Mouse (Mus musculus): ENCODE data around the gene Il18.

Il18 gene

DNA sequence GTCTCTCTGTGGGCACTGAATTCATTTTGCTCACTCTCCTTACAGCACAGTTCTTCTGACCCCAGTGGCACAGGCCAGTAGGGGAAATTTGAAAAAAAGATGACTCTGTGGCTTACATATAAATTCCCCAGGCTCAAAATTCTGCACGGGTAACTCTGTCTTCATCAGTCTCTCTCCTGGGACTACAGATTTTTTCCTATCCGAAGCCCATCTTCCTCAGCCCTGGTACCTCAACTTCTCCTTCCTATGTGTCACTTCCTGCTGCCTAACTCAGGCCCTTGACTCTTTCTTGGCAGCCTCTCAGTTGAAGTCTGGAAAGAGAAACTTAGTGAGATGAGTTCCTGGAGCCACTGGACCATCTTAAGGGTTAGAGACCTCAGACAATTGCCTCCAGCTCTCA lies 1.1 kb upstream of the Il18 start:
- no peak for DNase-seq

DNA sequence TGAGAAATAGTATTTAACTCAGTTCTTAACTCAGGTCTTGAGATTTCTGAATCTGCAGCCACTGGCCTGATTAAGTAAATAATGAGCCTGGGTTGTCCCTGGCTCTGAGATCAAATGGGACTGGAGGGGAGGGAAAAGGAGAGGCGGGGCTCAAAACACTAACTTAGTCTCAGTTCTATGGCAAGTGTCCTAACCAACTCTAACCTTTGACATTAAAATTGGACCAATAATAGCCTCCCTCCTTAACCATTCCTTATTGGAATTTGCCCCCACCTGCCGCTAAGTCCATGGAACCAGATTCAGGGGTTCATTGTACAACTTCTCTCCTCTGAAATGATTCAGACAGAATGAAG lies 443 bp downstream of the Il18 start, which contains the start of gene Bco2:
TSS of gene Bco2 (minus strand) at position 88 of the 353 bp plus-strand sequence.
- no peak for DNase-seq

GRCm38 (mm10) chr9:50561145-50561917 lies 6.7 kb downstream of the Il18 start, which contains the start of gene Tex12:
Gene Tex12, minus strand, starts transcription at chr9:50561325.
- no peak for DNase-seq

DNA sequence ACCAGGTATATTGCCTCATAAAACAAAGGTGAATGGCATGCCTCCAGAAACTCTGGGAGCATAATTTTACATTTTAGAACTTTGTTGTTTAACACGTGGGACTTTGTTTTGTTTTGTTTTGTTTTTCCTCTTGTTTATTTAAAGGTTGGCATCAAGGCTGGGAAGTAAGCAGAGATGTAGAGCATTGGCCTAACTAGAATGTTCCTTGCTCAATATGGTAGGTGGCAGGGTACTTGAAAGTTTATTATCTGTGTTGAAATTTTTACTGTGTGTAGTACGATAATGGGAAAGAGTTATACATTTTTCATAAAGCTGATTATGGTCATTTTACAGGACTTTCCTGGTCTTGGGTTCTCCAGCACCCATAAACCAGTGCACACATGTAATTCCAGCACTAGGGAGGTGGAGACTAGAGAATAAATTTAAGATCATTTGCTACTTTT lies 7.3 kb downstream of the Il18 start:
- DNase-seq: no peak

DNA sequence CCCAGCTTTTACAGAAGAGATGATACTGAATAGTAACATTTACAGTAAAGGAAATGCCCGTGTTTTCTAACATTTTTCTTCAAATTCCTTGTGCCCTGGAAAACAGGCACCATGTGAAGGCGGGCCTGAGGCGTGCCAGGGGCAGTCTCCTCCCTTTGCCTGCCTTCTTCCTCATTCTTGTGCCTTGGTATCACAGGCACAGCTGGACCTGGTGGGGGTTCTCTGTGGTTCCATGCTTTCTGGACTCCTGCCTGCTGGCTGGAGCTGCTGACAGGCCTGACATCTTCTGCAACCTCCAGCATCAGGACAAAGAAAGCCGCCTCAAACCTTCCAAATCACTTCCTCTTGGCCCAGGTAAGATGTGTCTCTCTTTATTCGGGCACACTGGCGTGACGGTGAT lies 10.5 kb downstream of the Il18 start:
- DNase-seq: peak in 1 of 2 experiments; percentile 14

- DNase-seq: no peak
These were observed 11.3 kb downstream of the Il18 start for GRCm38 (mm10) chr9:50565940-50566339.

GRCm38 (mm10) chr9:50567372-50567771 lies 12.7 kb downstream of the Il18 start:
- DNase-seq: no peak

- no peak for DNase-seq
These were observed 13.3 kb downstream of the Il18 start for GRCm38 (mm10) chr9:50567881-50568280.

DNA sequence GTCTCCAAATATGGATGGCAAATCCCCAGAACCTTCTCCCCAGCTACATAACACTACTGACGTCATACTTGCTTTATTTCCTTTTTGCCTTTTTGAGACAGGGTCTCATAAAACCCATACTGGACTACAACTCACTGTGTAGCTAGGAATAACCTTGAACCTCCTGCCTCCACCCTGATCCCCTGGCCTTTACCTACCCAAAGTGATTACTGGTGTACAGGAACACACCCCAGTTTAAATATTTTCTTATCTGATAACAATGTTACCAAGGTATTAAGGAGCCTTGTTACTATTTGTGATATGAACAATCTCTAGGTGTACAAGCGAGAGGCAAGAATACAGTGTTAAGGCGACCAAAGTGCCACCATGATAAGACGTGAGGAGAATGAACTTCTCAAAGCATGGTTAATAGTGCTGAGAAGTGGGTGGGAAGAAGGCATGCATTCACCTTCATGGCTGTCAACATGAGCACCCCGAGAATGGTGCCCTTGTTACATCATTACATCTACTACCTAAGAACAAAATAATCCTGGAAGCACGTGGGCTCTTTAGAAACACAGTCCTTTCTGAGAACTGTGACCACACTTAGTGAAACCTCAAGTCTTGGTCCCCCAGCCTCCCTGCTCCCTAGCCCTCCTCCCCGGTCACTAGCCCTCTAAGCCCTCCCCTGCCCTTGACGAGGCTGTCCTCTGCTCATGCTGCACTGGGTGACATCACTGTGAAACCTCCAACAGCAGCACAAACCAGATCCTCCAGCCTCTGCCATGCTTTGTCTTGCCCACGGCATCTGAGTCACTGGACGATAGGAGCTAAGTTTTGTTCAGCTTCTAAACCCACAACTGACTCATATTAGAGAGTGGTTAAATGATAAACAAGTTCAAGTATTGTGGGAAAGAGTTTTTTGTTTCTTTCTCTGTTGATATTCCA lies 15.2 kb downstream of the Il18 start:
- DNase-seq: no peak

DNA sequence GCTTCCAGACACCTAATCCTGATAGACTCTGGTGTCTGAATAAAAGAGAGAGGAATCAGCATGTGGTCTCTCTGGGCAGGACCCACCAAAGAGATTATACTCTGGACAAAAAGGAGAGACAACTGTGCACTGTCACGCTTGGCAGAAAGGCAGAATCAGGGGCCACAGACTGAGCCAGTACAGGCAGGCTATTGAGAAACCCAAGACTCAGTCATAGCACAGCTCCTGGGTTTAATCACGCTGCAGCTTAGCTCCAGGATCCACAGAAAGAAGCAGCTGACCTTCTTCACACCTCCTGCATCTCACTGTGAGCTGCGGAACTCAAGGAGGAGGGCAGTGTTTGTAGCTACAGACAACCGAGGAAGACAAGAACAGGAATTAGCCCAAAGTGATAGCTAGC lies 25.7 kb downstream of the Il18 start:
- DNase-seq: no peak

DNA sequence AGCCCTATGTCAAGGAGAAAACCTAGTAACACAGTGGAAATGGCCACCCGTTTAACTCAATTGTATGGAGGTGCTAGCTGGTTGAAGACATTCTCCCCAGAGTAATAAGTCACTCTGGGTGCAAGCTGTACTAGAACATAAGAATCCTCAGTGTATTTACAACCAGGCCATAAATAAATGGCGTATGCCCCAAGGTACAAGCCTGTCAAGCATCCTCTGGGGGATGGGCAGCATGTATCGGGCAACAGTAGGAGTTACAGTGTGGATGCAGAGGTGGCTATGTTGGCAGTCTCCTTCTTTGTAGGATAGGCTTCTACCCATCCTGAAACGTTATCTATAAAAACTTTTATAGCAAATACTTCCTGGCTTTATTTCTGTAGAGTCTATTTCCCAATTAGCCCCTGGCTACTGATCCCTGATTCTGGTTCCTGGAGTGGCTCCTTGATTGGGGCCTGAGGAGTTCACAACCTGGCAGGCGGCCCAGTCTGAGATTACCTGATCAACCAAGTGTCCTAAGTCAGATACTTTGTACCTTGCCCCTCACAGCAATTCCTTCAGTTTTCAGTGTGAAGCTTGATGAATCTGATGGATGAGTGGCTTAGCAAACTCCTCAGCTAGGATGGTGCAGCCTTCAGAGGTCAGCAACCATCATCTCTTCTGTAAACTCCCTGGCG lies 30.7 kb downstream of the Il18 start:
- no peak for DNase-seq

- no peak for DNase-seq
These were observed 32.3 kb downstream of the Il18 start for GRCm38 (mm10) chr9:50586955-50587354.

- DNase-seq: no peak
These were observed 36.4 kb downstream of the Il18 start for GRCm38 (mm10) chr9:50590856-50591518.

DNA sequence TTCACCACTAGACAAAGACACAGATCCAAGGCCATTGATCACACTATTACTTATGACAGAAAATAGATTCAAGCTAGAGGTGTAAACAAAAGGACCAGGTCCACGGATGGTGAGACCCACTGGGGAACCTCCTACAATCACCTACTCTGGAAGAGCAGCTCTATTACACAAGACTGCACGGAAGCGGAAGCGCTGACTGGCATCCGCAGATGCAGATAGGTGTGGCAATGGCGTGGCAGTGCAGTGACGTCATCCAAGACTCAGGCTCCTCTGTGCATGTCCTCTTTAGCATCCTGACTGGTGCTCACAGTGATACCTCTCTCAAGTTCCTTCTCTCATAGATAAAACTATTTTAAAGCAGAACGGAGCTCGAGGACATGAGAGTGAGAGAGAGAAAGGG lies 38.3 kb downstream of the Il18 start:
- no peak for DNase-seq

DNA sequence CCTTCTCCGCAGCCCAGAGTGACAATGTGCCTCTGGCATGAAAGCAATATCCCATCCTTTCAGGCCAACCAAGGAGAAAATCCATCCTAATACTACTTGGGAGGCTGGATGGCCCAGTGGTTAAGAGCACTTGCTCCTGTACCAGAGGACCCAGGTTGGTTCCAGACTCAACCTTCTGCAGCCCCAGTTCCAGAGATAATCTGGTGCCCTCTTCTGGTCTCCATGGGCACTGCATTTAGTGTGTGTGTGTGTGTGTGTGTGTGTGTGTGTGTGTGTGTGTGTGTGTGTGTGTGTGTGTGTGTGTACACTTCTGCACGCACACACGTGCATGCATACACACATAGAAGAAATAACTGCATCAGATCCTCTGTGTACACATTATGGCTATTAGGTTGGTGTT lies 38.9 kb downstream of the Il18 start:
- peak; percentile 24 to 63 for DNase-seq

DNA sequence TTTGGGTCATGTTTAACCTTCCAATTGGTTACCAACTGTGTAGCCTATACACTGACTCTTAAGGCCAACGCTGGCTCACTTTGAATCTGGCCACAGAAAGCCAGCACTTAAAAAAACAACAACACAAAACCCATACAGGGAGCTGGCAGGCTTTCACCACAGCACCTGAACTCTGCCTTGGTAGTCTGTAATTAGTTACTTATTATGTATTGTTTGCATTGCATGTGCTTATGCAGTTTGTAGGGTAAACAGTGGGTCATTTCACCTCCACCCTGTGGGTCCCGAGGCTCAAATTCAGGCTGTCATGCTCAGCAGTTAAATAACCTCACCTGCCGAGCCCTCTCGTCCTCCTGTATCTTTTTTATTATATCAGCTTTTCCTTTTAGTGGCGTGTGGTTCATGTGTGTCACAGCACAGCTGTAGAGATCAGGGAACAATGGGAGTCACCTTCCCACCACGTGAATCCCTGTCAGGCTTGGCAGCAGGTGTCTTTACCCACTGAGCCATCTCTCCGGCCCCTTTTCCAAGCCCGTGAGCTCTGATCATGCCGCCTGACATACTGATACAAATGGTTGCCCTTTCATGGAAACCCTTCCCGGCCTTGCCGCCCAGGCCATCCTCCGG lies 40.3 kb downstream of the Il18 start:
- no peak for DNase-seq

DNA sequence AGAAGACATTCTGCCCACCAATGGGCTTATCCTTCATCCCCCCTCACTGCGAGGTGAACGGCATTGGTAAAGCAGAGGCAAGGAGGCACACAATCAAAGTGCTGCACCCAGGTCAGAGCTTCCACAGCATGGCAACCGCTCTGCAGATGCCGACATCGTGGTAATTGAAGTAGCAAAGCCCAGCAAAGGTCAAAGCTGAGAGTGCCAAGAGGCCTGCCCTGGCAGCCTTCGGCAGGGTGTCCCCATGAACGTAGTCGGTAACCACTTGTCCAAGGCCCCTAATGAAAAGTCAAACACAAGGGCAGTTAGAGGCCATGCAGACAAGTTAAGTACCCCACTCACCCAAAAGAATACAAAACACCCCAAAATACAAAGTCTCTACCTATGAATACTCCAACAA lies 42.3 kb downstream of the Il18 start:
- no peak for DNase-seq

DNA sequence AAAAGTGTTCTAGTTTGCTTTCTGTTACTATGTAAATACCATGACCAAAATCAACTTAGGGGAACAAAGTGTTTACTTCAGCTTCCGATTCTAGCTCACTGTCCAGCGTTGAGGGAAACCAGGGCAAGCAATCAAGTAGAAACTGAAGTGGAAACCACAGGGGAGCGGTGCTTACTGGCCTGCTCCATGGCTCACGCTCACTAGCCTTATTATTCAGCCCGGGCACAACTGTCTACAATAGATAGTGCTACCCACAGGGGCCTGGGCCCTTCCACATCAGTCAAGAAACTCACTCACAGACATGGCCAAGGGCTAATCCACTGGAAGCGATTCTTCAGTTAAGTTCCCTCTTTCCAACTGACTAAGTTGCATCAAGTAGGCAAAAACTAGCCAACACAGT lies 46.9 kb downstream of the Il18 start:
- DNase-seq: no peak

GRCm38 (mm10) chr9:50602055-50602845 lies 47.6 kb downstream of the Il18 start:
- no peak for DNase-seq

DNA sequence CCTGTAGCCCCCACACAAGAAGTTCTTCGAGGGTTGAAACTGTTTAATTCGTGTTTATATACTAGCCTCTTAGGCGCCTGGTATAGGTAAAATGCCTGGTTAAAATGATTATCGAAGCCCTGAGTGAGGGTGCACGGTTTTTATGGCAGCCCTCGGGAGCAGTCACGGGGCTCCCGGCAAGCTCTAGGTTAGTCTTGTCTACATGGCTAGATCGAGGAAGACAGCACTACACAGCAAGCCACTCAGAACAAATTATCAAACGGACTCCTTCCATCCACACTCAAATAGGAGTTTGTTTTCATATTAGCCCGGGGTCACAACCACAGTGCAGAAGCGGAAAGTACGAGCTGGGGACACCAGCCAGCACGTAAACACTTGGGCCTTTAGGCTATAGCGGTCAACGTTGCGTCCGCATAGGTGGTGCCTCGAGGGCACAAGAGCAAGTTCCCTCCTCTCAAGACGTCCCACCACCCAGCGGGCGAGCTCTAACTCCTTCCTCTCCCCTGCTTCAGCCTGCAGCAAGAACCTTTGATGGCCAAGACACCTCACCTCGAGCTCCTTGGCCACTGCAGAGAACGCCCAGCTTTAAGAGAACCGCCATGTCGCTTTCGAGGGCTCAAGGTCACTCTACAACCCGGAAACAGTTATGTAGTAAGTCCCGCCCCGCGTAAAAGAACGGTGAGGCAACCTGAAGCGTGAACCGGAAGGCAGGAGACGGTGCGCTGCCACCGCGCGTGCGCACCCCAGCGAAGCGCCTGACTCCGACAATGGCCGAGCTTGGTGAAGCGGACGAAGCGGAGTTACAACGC lies 48.8 kb downstream of the Il18 start, which contains the start of the genes Sdhd and Timm8b:
TSS of gene Sdhd (minus strand) at position 624 of the 809 bp plus-strand sequence.
TSS of gene Timm8b (plus strand) at position 722 of the 809 bp plus-strand sequence.
- DNase-seq: peak; percentile 93 to 96

Measured in cerebellum, postnatal 25 days (tissue).